Mouse (Mus musculus): ENCODE results near the gene Auts2. TPM values are rescaled to one million over a fixed set of nuclear protein-coding genes. Genes with fewer than 3 reads are reported as not detected.

The Auts2 gene
- total RNA-seq, 1 experiment, result 9.9 TPM

GRCm38 (mm10) chr5:131829248-131829647 lies 713.9 kb downstream of the Auts2 start:
- in situ Hi-C loops (cut with MboI; ENCODE audit: low sequenced_read_pairs in 2 of 2, unreplicated experiment in 2 of 2), result no loop called here
- Histone ChIP-seq H3K4me3 (ENCODE audit: insufficient read depth in 1 of 2, low read depth in 1 of 2, low read length in 2 of 2, poor library complexity in 1 of 2, severe bottlenecking in 1 of 2) (no peak overlapping the region), H3K9ac (ENCODE audit: insufficient read depth, low read depth, low read length, poor library complexity, severe bottlenecking) (no peak overlapping the region), H3K36me3 (ENCODE audit: control insufficient read depth, insufficient read depth, low read length, poor library complexity, severe bottlenecking) (no peaks in the 10 kb centered on the region), H3K4me1 (ENCODE audit: control insufficient read depth in 2 of 2, insufficient read depth in 2 of 2, low read length in 2 of 2, poor library complexity in 1 of 2) (no peaks in the 10 kb centered on the region; a peak in 1 of 4 replicates), H3K9me3 (ENCODE audit: control insufficient read depth, insufficient read depth, low read depth, low read length) (no peaks in the 10 kb centered on the region), H3K27ac (ENCODE audit: insufficient read depth, low read depth, low read length, poor library complexity, severe bottlenecking) (no peak overlapping the region)
- no peak for DNase-seq (ENCODE audit: low read depth, low spot score)
- TF ChIP-seq MAFK (IDR thresholded peaks at IDR 0.05; ENCODE audit: insufficient read depth, low read depth, low read length) (no peak), ZNF384 (IDR thresholded peaks at IDR 0.05; ENCODE audit: low read depth, low read length) (no peak), HCFC1 (IDR thresholded peaks at IDR 0.05; ENCODE audit: borderline replicate concordance, insufficient read depth, low read length) (no peak), ZC3H11A (IDR thresholded peaks at IDR 0.05; ENCODE audit: borderline replicate concordance, low read depth, low read length) (no peak), CHD2 (IDR thresholded peaks at IDR 0.05; ENCODE audit: low read depth, low read length) (no peak)

GRCm38 (mm10) chr5:131828607-131829006 lies 714.5 kb downstream of the Auts2 start:
- no peak for TF ChIP-seq ZNF384 (IDR thresholded peaks at IDR 0.05; ENCODE audit: low read depth, low read length)
- no peak for TF ChIP-seq CHD2 (IDR thresholded peaks at IDR 0.05; ENCODE audit: low read depth, low read length)
- no peak for TF ChIP-seq ZC3H11A (IDR thresholded peaks at IDR 0.05; ENCODE audit: borderline replicate concordance, low read depth, low read length)
- no peak for TF ChIP-seq HCFC1 (IDR thresholded peaks at IDR 0.05; ENCODE audit: borderline replicate concordance, insufficient read depth, low read length)
- TF ChIP-seq MAFK (IDR thresholded peaks at IDR 0.05; ENCODE audit: insufficient read depth, low read depth, low read length), result no peak
- Histone ChIP-seq H3K4me3 (ENCODE audit: insufficient read depth in 1 of 2, low read depth in 1 of 2, low read length in 2 of 2, poor library complexity in 1 of 2, severe bottlenecking in 1 of 2) (no peak overlapping the region), H3K9ac (ENCODE audit: insufficient read depth, low read depth, low read length, poor library complexity, severe bottlenecking) (no peak overlapping the region), H3K27ac (ENCODE audit: insufficient read depth, low read depth, low read length, poor library complexity, severe bottlenecking) (no peak overlapping the region), H3K36me3 (ENCODE audit: control insufficient read depth, insufficient read depth, low read length, poor library complexity, severe bottlenecking) (no peaks in the 10 kb centered on the region), H3K4me1 (ENCODE audit: control insufficient read depth in 2 of 2, insufficient read depth in 2 of 2, low read length in 2 of 2, poor library complexity in 1 of 2) (no peaks in the 10 kb centered on the region; a peak in 1 of 4 replicates), H3K9me3 (ENCODE audit: control insufficient read depth, insufficient read depth, low read depth, low read length) (no peaks in the 10 kb centered on the region)
- no peak for DNase-seq (ENCODE audit: low read depth, low spot score)
- in situ Hi-C loops (cut with MboI; ENCODE audit: low sequenced_read_pairs in 2 of 2, unreplicated experiment in 2 of 2), result no loop called here

- in situ Hi-C loops (cut with MboI; ENCODE audit: low sequenced_read_pairs in 2 of 2, unreplicated experiment in 2 of 2), result no loop called here
- Histone ChIP-seq H3K9ac (ENCODE audit: insufficient read depth, low read depth, low read length, poor library complexity, severe bottlenecking) (no peak overlapping the region), H3K4me3 (ENCODE audit: insufficient read depth in 1 of 2, low read depth in 1 of 2, low read length in 2 of 2, poor library complexity in 1 of 2, severe bottlenecking in 1 of 2) (no peak overlapping the region), H3K4me1 (ENCODE audit: control insufficient read depth in 2 of 2, insufficient read depth in 2 of 2, low read length in 2 of 2, poor library complexity in 1 of 2) (no peaks in the 10 kb centered on the region; a peak in 1 of 4 replicates), H3K27ac (ENCODE audit: insufficient read depth, low read depth, low read length, poor library complexity, severe bottlenecking) (no peak overlapping the region), H3K36me3 (ENCODE audit: control insufficient read depth, insufficient read depth, low read length, poor library complexity, severe bottlenecking) (no peaks in the 10 kb centered on the region), H3K9me3 (ENCODE audit: control insufficient read depth, insufficient read depth, low read depth, low read length) (no peaks in the 10 kb centered on the region)
- DNase-seq (ENCODE audit: low read depth, low spot score), result no peak
- TF ChIP-seq MAFK (IDR thresholded peaks at IDR 0.05; ENCODE audit: insufficient read depth, low read depth, low read length) (no peak), ZC3H11A (IDR thresholded peaks at IDR 0.05; ENCODE audit: borderline replicate concordance, low read depth, low read length) (no peak)
Observed at GRCm38 (mm10) chr5:131826362-131827261, 716.5 kb downstream of the Auts2 start.

GRCm38 (mm10) chr5:131825421-131825820 lies 717.7 kb downstream of the Auts2 start:
- no peak overlapping the region for H3K4me3 ChIP-seq (ENCODE audit: insufficient read depth in 1 of 2, low read depth in 1 of 2, low read length in 2 of 2, poor library complexity in 1 of 2, severe bottlenecking in 1 of 2)
- DNase-seq (ENCODE audit: low read depth, low spot score), result no peak
- no peaks in the 10 kb centered on the region; a peak in 1 of 4 replicates for H3K4me1 ChIP-seq (ENCODE audit: control insufficient read depth in 2 of 2, insufficient read depth in 2 of 2, low read length in 2 of 2, poor library complexity in 1 of 2)
- TF ChIP-seq CHD2 (IDR thresholded peaks at IDR 0.05; ENCODE audit: low read depth, low read length), result no peak
- no peak for TF ChIP-seq ZC3H11A (IDR thresholded peaks at IDR 0.05; ENCODE audit: borderline replicate concordance, low read depth, low read length)
- TF ChIP-seq HCFC1 (IDR thresholded peaks at IDR 0.05; ENCODE audit: borderline replicate concordance, insufficient read depth, low read length), result no peak
- TF ChIP-seq ZNF384 (IDR thresholded peaks at IDR 0.05; ENCODE audit: low read depth, low read length), result no peak
- no peak for TF ChIP-seq MAFK (IDR thresholded peaks at IDR 0.05; ENCODE audit: insufficient read depth, low read depth, low read length)
- no peaks in the 10 kb centered on the region for H3K9me3 ChIP-seq (ENCODE audit: control insufficient read depth, insufficient read depth, low read depth, low read length)
- H3K9ac ChIP-seq (ENCODE audit: insufficient read depth, low read depth, low read length, poor library complexity, severe bottlenecking), result no peak overlapping the region
- no peaks in the 10 kb centered on the region for H3K36me3 ChIP-seq (ENCODE audit: control insufficient read depth, insufficient read depth, low read length, poor library complexity, severe bottlenecking)
- no peak overlapping the region for H3K27ac ChIP-seq (ENCODE audit: insufficient read depth, low read depth, low read length, poor library complexity, severe bottlenecking)
- in situ Hi-C loops (cut with MboI; ENCODE audit: low sequenced_read_pairs in 2 of 2, unreplicated experiment in 2 of 2), result no loop called here
